Mouse (Mus musculus) MEL (cell line): ENCODE results near the gene Vps52.

Source experiments
- CTCF ChIP-seq, 3 experiments: IDR thresholded peaks in 2 of 3; conservative IDR thresholded peaks in 1 of 3; 2 replicates each; pipeline ENCODE4 v1.5.1; 2011 to 2012; ENCODE audit warnings: low read length in 3 of 3, low read depth in 2 of 3, mild to moderate bottlenecking in 2 of 3, improper control_type of control experiment in 1 of 3, inconsistent platforms in 1 of 3, mixed read lengths in 1 of 3, moderate library complexity in 1 of 3; ENCODE audit not compliant: control insufficient read depth in 1 of 3, insufficient read depth in 1 of 3, poor library complexity in 1 of 3, severe bottlenecking in 1 of 3
- EP300 ChIP-seq, 2 experiments: IDR thresholded peaks; 2 replicates each; pipeline ENCODE4 v1.6.1; 2011; ENCODE audit warnings: improper control_type of control experiment in 2 of 2, low read length in 2 of 2, low read depth in 1 of 2, mild to moderate bottlenecking in 1 of 2
- GATA1 ChIP-seq: IDR thresholded peaks from 2 replicates; pipeline ENCODE4 v1.6.1; 2011; ENCODE audit warnings: low read depth, low read length, improper control_type of control experiment
- MEF2A ChIP-seq: IDR thresholded peaks from 2 replicates; pipeline ENCODE4 v1.6.1; 2014; ENCODE audit warnings: low read depth, mild to moderate bottlenecking, inconsistent platforms, low read length, improper control_type of control experiment; ENCODE audit not compliant: poor library complexity, insufficient replicate concordance, severe bottlenecking; ENCODE audit errors: extremely low read depth
- POLR2A ChIP-seq, 2 experiments: IDR thresholded peaks; 2 replicates each; pipeline ENCODE4 v1.6.1; 2011 to 2012; ENCODE audit warnings: low read length in 2 of 2, mild to moderate bottlenecking in 2 of 2, control low read depth in 1 of 2, improper control_type of control experiment in 1 of 2, low read depth in 1 of 2, moderate library complexity in 1 of 2; ENCODE audit not compliant: control insufficient read depth in 1 of 2, insufficient read depth in 1 of 2, poor library complexity in 1 of 2
- RAD21 ChIP-seq: IDR thresholded peaks from 2 replicates; pipeline ENCODE4 v1.6.1; 2011; ENCODE audit warnings: mild to moderate bottlenecking, low read depth, low read length, improper control_type of control experiment
- ZNF384 ChIP-seq: IDR thresholded peaks from 2 replicates; pipeline ENCODE4 v1.6.1; 2012; ENCODE audit warnings: low read depth, mild to moderate bottlenecking, inconsistent platforms, low read length, improper control_type of control experiment

GRCm38 (mm10) chr17:33952879-33953278 lies 2.7 kb upstream of the Vps52 start:
- TF ChIP-seq GATA1 (no peak), EP300 (IDR thresholded peaks at IDR 0.05; ENCODE audit: low read depth in 1 of 2, low read length in 2 of 2) (no peak), ZNF384 (no peak), RAD21 (no peak), CTCF (IDR thresholded peaks at IDR 0.05 in 2 of 3, conservative IDR thresholded peaks at IDR 0.05 in 1 of 3; ENCODE audit: control insufficient read depth in 1 of 3, insufficient read depth in 1 of 3, low read depth in 2 of 3, low read length in 3 of 3, poor library complexity in 1 of 3, severe bottlenecking in 1 of 3) (no peak), POLR2A (IDR thresholded peaks at IDR 0.05; ENCODE audit: control insufficient read depth in 1 of 2, insufficient read depth in 1 of 2, low read depth in 1 of 2, low read length in 2 of 2, poor library complexity in 1 of 2) (no peak; a peak in 1 of 4 replicates), MEF2A (no peak)
